Mouse (Mus musculus) heart, embryonic 11.5 days (tissue): ENCODE data around the gene Lactbl1. TPM values are rescaled to one million over a fixed set of nuclear protein-coding genes. Genes with fewer than 3 reads are reported as not detected.

Source experiments
- ATAC-seq: fragments of 200-750 bp; cut with Nextera tagmentation; replicated peaks from 2 replicates; pipeline ENCODE4 v1.8.0; 2017; ENCODE audit warnings: moderate library complexity; ENCODE audit not compliant: insufficient number of reproducible peaks, low FRiP score, low TSS enrichment
- H3K27ac ChIP-seq: fragments of 300-500 bp; sonication (generic); 2 replicates; pipeline ENCODE4 v1.5.1; 2014; ENCODE audit warnings: mild to moderate bottlenecking, low read depth, low read length
- H3K27me3 ChIP-seq: fragments of 300-500 bp; sonication (generic); 2 replicates; pipeline ENCODE4 v1.6.1; 2014; ENCODE audit warnings: mild to moderate bottlenecking, low read length, mixed read lengths; ENCODE audit not compliant: control insufficient read depth, insufficient read depth
- H3K36me3 ChIP-seq: fragments of 300-500 bp; sonication (generic); 2 replicates; pipeline ENCODE4 v1.6.1; 2014; ENCODE audit warnings: mild to moderate bottlenecking, low read length, moderate library complexity, mixed read lengths; ENCODE audit not compliant: control insufficient read depth, insufficient read depth
- H3K4me1 ChIP-seq: fragments of 300-500 bp; sonication (generic); 2 replicates; pipeline ENCODE4 v1.6.1; 2014; ENCODE audit warnings: low read length; ENCODE audit not compliant: control insufficient read depth, insufficient read depth
- H3K4me2 ChIP-seq: fragments of 300-500 bp; sonication (generic); 2 replicates; pipeline ENCODE4 v1.6.1; 2014; ENCODE audit warnings: mild to moderate bottlenecking, moderate library complexity
- H3K4me3 ChIP-seq: fragments of 300-500 bp; sonication (generic); 2 replicates; pipeline ENCODE4 v1.5.1; 2014; ENCODE audit warnings: low read depth, low read length
- H3K9ac ChIP-seq: fragments of 300-500 bp; sonication (generic); 2 replicates; pipeline ENCODE4 v1.6.1; 2014; ENCODE audit warnings: mild to moderate bottlenecking, low read depth, low read length, moderate library complexity
- H3K9me3 ChIP-seq: fragments of 300-500 bp; sonication (generic); replicated peaks from 2 replicates; pipeline ENCODE4 v1.6.1; 2016; ENCODE audit warnings: low read length; ENCODE audit not compliant: control insufficient read depth
- WGBS: fragments of 180-500 bp; shearing (Covaris S2); extraction: QIAGEN DNeasy Blood & Tissue Kit; methylation state at CpG from one replicate; pipeline ENCODE4 v1.1.7; 2014; ENCODE audit not compliant: insufficient replicate concordance; 5-methylcytosine and 5-hydroxymethylcytosine counted together
- polyA plus RNA-seq: library from polyadenylated mRNA; unstranded; fragments of >200 nt; fragmentation: Nextera tagmentation; extraction: Ambion mirVana; gene quantifications from 2 replicates; pipeline ENCODE4 v1.2.1, GENCODE M21; 2014

The Lactbl1 gene
- polyA plus RNA-seq, 1 experiment from 2014 or later, result not detected

DNA sequence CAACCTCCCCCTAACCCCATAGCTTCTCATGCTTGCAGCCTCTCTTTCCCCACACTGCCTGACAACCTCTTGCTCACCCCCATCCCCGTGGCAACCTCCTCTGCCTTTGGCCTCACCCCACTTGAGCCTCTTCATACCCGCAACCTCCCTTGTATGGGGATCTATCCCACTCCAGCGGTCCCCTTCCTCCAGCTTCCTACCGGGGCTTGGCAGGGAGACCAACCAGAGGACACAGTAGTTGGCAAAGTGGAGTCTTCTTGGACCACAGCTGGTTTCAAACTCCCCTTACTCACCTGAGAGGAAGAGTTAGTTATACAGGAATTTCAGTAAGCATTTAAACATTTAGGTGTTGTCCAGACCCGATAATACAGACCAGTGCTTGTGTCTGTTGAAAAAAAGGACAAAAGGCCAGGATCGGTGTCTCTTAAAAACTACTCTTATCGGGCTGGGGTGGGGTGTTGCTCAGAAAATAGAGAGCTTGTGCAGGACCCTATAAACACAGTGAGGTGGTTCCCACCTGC is 15.9 kb downstream of the Lactbl1 start:
- Histone ChIP-seq H3K4me3 (no peak overlapping the region), H3K4me2 (no peak overlapping the region)

GRCm38 (mm10) chr4:136638890-136639289 is 16.5 kb downstream of the Lactbl1 start:
- no peak for ATAC-seq
- peak overlapping the region; percentile 42 for H3K4me2 ChIP-seq
- H3K27ac ChIP-seq, result no peak overlapping the region
- 9% methylated on average over 10 of the region's 10 CpGs for WGBS
- H3K36me3 ChIP-seq, result no peaks in the 10 kb centered on the region
- peak overlapping the region; percentile 11; the same call in 1 of the 2 replicates for H3K4me3 ChIP-seq
- no peaks in the 10 kb centered on the region for H3K9me3 ChIP-seq
- H3K9ac ChIP-seq, result no peak overlapping the region
- peaks cover 8% of the 10 kb centered on the region for H3K4me1 ChIP-seq
- peaks cover 39% of the 10 kb centered on the region for H3K27me3 ChIP-seq

More for the DNA sequence above, 15.9 kb downstream of the Lactbl1 start:
- WGBS, result 32% methylated on average over 7 of the region's 7 CpGs
- peaks cover 39% of the 10 kb centered on the region for H3K27me3 ChIP-seq
- H3K9me3 ChIP-seq, result no peaks in the 10 kb centered on the region
- H3K27ac ChIP-seq, result no peak overlapping the region
- peaks cover 8% of the 10 kb centered on the region for H3K4me1 ChIP-seq
- H3K36me3 ChIP-seq, result no peaks in the 10 kb centered on the region
- no peak for ATAC-seq
- no peak overlapping the region for H3K9ac ChIP-seq

DNA sequence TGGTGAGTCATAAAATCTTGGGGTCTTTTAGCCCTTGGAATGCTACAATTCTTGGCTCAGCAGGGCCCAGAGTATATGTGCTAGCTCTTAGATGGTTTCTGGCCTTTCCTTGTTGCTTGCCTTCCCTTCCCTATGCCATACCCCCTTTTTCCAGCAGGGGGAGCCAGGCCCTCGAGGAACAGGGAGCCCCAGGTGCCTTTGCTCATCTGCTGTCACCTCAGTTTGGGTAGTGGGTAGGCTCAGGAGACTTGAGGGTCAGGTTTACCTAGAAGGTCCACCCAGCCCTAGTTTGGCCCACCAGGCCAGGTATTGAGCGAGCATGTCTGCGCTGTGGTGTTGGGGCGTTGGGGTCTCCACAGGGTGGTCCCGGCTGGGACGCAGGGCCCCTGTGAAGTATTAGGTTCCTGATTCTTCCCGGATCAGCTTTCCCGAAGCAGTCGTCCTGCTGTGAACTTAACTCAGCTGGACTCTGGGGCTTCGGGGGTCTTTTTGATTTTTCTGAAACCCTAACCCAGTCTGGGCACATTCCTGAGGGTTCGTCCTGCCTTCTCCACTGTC is 26.6 kb downstream of the Lactbl1 start:
- Histone ChIP-seq H3K4me1 (peaks cover 18% of the 10 kb centered on the region), H3K4me3 (peak overlapping the region; percentile 10; the same call in 1 of the 2 replicates), H3K27me3 (peaks cover 5% of the 10 kb centered on the region), H3K27ac (no peak overlapping the region), H3K9me3 (peaks cover 3% of the 10 kb centered on the region; the same call in 1 of the 2 replicates), H3K36me3 (no peaks in the 10 kb centered on the region), H3K9ac (no peak overlapping the region), H3K4me2 (peak overlapping the region; percentile 49)
- 13% methylated on average over 11 of the region's 11 CpGs for WGBS
- ATAC-seq, result no peak

DNA sequence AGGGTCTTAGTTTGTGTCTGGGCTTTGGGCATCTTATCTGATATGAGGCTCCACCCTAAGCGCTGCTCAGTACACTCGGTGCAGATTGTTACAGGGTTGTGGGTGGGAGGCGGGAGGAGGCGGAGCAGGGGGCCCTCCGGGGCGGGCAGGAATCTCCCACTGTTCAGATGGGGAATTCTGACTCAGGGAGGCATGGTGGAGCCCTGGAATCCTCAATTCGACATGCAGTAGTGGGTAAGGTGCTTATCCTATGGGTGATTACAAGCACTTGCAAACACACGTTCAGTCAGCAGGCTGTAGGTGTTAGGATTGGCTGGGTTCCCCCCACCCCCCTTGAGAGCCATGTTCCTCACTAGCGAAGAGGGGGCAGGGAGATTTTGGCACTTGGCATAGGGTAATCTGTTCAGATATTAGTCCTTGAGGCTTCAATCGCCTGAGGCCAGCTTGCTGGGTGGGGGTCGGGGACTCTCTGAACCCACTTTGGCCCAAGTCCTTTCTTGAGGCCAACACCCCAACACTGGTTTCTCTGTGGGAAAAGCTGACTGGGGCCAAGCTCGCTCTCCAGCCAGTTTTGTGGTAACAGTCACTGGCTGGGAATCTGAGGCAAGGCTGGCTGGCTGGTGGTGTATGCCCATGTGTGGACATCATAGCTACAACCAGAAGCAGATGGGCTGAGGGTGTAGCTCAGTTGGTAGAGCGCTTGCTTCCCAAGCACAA is 27.2 kb downstream of the Lactbl1 start:
- Histone ChIP-seq H3K9me3 (peaks cover 3% of the 10 kb centered on the region; the same call in 1 of the 2 replicates), H3K9ac (no peak overlapping the region), H3K4me2 (peak overlapping the region; percentile 49), H3K27ac (no peak overlapping the region), H3K36me3 (no peaks in the 10 kb centered on the region), H3K27me3 (peaks cover 5% of the 10 kb centered on the region), H3K4me1 (peaks cover 18% of the 10 kb centered on the region), H3K4me3 (peak overlapping the region; percentile 10; the same call in 1 of the 2 replicates)
- 25% methylated on average over 13 of the region's 13 CpGs for WGBS
- no peak for ATAC-seq

DNA sequence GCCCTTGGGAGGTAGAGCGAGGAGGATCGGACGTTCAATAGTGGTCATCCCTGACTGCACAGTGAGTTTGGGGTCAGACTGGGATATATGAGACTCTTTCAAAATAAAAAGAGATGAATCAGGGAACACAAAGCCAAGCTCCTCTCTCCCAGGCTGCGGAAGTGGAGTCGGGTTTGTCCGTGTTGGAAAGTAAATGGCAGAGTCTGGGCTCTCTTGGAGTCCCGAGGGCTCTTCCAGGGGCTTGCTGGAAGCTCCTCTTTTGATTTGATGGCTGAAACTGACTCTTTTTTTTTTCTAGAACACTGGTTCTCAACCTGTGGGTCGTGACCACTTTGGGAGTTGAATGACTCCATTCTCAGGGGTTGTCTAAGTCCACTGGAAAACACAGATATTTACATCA is 27.8 kb downstream of the Lactbl1 start:
- no peak overlapping the region for H3K4me2 ChIP-seq
- no peak overlapping the region for H3K27ac ChIP-seq
- H3K27me3 ChIP-seq, result peaks cover 5% of the 10 kb centered on the region
- H3K4me1 ChIP-seq, result peaks cover 18% of the 10 kb centered on the region
- no peak for ATAC-seq
- H3K9ac ChIP-seq, result no peak overlapping the region
- no peaks in the 10 kb centered on the region for H3K36me3 ChIP-seq
- H3K9me3 ChIP-seq, result peaks cover 3% of the 10 kb centered on the region; the same call in 1 of the 2 replicates
- 83% methylated on average over 8 of the region's 8 CpGs for whole genome bisulfite sequencing
- no peak overlapping the region for H3K4me3 ChIP-seq

GRCm38 (mm10) chr4:136651357-136651811 is 29.0 kb downstream of the Lactbl1 start:
- 60% methylated on average over 3 of the region's 3 CpGs for WGBS
- no peak for ATAC-seq
- Histone ChIP-seq H3K27me3 (peaks cover 5% of the 10 kb centered on the region), H3K9ac (no peak overlapping the region), H3K4me2 (no peak overlapping the region), H3K9me3 (peaks cover 3% of the 10 kb centered on the region; the same call in 1 of the 2 replicates), H3K4me1 (peaks cover 18% of the 10 kb centered on the region), H3K4me3 (no peak overlapping the region), H3K36me3 (no peaks in the 10 kb centered on the region), H3K27ac (no peak overlapping the region)

DNA sequence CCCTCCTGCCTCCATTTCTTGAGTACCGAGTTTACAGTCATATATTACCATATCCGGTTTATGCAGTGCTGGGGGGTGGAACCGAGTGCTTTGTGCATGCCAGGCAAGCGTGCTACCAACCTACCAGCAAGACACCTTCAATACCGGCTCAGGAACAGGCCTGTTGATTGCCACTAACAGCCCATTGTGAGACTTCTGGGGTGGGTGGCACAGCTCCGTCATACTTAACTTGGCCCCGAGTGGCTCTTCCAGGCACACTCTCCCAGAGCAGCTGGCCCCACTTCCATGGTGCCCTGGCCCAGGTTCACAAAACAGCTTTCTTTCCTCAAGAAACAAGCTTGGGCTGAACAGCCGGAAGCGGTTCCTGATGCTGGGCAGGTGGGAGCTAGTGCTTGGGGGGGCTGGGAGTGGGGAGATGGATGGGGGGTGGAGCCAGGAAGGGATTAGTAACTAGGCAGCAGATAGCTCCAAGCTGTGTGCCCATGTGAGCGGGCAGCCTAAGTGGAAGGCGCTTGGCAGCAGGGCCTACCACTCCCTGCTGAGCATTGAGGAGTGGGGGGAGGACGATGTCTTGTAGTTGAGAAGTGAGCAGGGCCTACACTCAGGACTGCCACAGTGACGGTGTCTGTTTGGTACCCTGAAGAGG is 29.6 kb downstream of the Lactbl1 start:
- 74% methylated on average over 13 of the region's 13 CpGs for WGBS
- ATAC-seq, result no peak
- Histone ChIP-seq H3K36me3 (no peaks in the 10 kb centered on the region), H3K27ac (0 out of 2 replicates have a peak overlapping the region, but pooled peaks have one; percentile 46), H3K9me3 (peaks cover under 1% of the 10 kb centered on the region; the same call in 1 of the 2 replicates), H3K4me3 (no peak overlapping the region), H3K4me2 (no peak overlapping the region), H3K4me1 (peaks cover 18% of the 10 kb centered on the region), H3K27me3 (peaks cover 5% of the 10 kb centered on the region), H3K9ac (no peak overlapping the region)

- Histone ChIP-seq H3K4me1 (peaks cover 18% of the 10 kb centered on the region), H3K4me3 (no peak overlapping the region), H3K36me3 (no peaks in the 10 kb centered on the region), H3K9ac (no peak overlapping the region), H3K27ac (peak overlapping the region; percentile 46; the same call in 1 of the 2 replicates), H3K4me2 (no peak overlapping the region), H3K9me3 (no peaks in the 10 kb centered on the region), H3K27me3 (peaks cover 5% of the 10 kb centered on the region)
- 58% methylated on average over 11 of the region's 11 CpGs for WGBS
- ATAC-seq, result no peak
Measured at GRCm38 (mm10) chr4:136652528-136652910, 30.1 kb downstream of the Lactbl1 start.
